Mouse (Mus musculus) granulocyte monocyte progenitor cell, adult 5-6 weeks (primary cell): Measurements from ENCODE around the gene Kcns1. TPM values are rescaled to one million over a fixed set of nuclear protein-coding genes. Genes with fewer than 3 reads are reported as not detected.
"Not testable (repeated sequence)": the region's sequence is repeated elsewhere in the genome, so short reads cannot be mapped to it uniquely, and the experiment has no call there.

Experiments used
- ATAC-seq: replicated peaks from 2 replicates; pipeline ENCODE4 v1.8.0; 2016; ENCODE audit warnings: mild to moderate bottlenecking, moderate TSS enrichment, inconsistent platforms; ENCODE audit not compliant: poor library complexity, severe bottlenecking
- total RNA-seq, 2 experiments: library from RNA; stranded (forward) in 1 of 2; stranded (reverse) in 1 of 2; fragments of 200-712, 200-1000 nt in 1 of 2; fragments of >200 nt in 1 of 2; fragmentation: Nextera tagmentation in 1 of 2; gene quantifications; 2 replicates each; pipeline ENCODE4 v1.2.3; 2014 to 2017

The Kcns1 gene
- total RNA-seq (2014; fragmentation: Nextera tagmentation): 0.41 TPM in 1 of 2 replicates, not detected in the other
- total RNA-seq (2017): 0.26 and 0.60 TPM in 2 replicates

DNA sequence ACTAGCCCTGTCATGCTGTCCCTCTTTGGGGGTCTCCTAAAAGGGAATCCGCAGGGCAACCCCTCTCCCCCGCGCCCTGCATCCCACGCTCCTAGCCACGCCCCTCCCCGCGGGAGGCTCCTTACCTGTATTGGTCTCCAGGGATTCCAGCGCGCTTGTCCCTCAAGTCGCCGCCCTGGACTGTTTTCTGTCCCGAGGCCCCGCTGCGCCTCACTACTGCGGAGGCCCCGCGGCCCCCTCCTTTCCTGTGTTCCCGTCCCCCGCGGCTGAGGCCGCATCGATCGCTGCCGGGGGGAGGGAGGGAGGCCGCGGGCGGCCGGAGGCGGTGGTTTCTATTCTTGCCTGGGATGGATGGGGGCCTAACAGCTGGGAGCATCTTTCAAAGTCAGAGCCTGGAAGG, at the start of gene Kcns1:
Gene Kcns1, minus strand, starts transcription at position 212 of the 400 bp plus-strand sequence.
- 0 out of 2 replicates have a peak, but pooled peaks have one; percentile 7 for ATAC-seq

DNA sequence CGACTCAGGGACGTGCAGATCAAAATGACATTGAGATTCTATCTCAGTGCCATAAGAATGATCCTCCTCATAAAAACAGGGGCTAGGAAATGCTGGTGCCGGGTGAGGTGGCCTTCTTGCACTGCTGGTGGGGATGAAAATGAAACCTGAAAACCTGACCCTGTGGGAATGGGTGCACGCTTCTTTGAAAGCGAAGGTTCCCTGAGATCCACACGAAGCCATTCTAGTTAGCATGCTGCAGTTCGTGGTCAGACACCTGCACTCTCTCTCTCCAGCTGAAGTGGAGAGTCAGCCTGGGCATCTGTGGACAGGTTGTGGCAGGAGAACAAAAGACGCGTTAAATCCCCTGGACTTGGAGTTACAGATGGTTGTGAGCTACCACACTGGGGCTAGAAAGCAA, 48.4 kb upstream of the Kcns1 start:
- ATAC-seq: no peak

DNA sequence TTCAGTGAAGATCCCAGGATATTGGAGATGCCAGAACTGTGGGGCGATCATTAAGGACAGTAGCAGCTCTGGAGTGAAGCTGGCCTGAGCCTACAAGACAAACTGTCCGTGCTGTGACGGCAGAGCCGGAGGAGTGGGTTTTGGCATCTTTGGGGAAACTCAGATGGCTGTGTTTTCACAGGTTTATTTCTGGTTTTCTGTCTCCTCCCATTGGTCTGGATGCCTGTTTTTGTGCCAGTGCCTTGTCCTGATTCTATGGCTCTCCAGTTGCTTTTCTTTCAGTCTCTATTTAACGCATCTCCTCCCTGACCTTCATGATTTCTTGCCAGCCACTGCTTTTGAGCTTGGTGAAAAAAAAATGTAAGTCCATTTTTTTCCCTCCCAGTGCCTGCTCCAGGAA, 41.8 kb upstream of the Kcns1 start:
- no peak for ATAC-seq

DNA sequence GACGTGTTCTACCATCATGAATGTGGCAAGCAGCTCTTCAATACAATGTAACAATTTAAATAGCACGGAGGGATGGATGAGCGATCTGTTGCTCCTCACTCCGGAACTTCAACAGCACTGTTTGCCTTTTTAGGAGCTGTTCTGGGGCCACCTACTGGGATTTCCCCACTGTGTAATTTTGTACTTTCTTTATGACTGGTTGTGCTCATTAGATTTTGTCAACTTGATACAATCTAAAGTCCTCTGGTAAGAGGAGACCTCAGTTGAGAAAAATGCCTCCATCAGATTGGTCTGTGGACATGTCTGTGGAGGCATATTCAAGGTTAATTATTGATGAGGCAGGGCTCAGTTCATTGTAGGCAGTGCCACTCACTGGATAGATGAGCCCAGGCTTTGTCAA, 40.0 kb upstream of the Kcns1 start:
- no peak for ATAC-seq

DNA sequence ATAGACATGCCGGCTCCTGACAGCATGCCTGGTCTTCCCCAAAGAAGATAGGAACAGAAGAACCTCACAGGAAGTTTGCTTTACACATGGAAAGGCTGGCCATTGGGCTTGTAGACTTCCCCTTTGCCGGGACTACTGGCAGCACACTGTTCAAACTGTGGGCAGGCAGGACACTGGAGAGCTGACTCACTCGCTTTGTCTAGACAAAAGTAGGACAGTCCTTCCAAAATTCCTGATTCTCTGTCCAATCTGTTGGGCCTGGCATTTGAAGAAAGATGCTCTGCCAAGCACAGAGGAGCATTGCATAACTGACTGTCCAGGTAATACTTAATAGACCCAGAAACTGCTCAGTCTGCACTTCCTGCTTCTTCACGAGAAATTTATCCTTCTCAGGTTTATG, 35.8 kb upstream of the Kcns1 start:
- ATAC-seq: no peak

DNA sequence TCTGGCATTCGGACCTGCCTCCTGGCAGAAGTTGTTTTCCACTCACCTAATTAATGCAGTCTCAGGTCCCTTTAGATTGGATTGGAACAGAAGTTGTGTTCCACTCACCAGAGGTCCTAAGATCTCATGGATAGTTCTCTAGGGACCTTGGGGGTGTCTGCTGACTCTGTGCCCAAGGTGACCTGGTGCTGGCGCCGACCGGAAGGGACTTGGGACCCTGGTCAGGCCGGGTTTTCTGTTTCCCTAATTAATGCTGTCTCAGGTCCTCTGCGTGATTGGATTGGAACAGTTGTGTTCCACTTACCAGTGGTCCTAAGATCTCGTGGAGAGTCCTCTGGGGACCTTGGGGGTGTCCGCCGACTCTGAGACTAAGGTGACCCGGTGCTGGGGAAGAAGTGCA, 35.1 kb upstream of the Kcns1 start:
- ATAC-seq: not testable (repeated sequence)

DNA sequence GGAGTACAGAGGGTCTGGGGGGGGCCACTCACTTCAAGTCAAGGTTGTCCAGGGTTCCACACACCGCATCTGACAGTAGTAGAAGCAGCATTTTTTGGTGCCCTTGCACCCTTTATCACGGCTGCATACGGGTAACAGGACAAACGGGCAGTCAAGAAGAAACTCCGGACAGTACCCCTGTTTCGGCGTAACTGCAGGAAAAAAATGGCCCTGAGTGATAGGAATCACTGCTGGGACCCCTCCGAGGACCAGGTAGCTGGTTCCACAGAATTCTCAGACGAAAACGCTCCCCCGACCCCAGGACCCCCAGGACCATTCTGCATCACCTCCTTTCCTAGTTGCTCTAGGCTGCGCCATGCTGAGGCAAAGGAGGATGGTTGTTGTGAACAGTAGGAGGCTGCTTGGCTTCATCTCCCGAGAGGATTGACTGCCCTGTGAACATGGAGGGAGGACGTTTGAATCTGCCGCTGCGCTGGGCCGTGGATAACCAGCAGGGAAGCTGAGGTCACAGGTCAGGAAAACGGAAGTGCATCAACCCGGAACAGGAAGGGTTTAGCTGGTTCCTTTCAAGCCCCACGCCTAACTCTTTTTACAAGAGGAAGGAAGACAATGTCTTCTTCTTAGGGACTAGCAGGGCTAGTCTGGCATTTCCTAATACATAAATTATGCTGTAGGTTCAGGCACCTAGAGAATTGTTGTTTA, 28.9 kb upstream of the Kcns1 start, which contains the start of gene Wfdc15a:
Gene Wfdc15a, minus strand, starts transcription at position 505 of the 702 bp plus-strand sequence.
- ATAC-seq: no peak

DNA sequence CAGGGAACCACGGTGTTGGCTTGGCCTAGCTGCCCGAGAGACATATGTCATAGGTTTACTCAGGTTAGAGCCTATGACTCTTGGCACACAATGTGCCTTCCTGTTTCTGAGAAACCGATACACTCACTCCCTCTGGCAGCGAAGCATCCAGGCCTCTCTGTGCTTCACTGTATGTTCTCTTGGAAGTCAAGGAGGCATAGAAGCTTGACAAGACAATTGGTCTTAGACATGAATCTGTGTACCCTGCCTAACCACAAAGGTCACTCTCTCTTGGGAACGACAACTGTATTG, 25.7 kb upstream of the Kcns1 start:
- no peak for ATAC-seq

DNA sequence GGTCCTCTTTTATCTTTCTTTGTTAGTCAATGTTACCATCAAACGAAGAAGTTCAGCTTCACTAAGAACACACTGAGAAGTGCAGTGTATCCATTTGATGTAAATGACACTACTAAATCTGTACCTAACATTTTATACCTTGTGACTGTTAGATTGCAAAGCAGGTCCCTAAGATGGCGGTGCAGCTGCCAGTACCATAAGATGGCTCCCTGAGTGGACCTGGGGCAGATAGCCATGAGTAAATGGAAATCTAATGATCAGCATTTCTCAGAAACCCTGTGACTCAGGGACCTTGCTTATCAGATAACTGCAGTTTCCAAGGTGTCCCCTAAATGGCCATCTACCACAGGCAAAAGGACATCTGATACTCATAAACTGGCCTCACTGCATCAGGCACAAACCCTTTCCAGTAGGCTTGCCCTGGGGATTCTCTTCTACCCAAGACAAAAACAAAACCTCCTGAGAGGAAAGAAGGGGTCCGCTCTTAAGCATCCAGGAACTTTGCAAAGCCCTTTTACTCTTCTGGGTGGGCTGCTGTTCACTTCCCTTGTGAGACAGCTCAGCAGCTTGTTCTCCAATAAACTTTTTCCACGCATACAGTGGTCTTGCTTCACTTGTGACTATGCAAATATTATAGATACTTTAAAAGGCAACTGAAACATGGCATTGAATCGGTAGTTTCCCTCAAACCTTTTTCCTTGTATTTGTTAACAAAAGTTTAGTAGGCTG, 25.2 kb upstream of the Kcns1 start:
- ATAC-seq: no peak

DNA sequence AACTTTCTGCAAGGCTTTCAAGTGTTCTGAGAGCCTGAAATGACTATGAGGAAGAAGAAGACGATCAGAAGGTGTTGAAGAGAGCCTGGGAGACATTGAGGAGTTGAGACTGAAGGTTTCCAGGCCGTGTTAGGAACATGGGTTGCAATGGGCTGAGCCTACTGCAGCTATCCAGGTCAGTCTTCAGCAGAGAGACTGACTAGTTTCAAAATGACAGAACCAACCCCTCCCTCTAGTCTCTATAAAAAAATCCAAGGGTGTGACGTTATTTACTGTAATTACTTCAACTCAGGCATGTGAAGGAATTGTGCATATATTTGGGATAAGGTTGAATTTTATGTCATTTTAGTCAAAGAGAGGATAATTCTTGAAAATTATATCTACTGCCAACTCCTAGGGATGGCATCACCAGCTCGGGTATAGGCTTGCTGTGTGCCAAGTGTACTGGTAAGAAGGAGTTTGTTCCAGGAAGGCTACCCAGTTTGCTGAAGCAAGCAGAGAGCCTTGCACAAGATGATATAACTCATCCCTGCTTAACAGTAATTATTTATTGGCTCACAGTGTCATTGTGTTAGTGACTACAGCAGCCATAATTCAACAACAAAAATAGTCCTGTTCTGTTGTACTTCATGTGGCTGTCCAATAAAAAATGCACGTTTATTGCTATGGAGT, 24.2 kb upstream of the Kcns1 start:
- ATAC-seq: no peak

DNA sequence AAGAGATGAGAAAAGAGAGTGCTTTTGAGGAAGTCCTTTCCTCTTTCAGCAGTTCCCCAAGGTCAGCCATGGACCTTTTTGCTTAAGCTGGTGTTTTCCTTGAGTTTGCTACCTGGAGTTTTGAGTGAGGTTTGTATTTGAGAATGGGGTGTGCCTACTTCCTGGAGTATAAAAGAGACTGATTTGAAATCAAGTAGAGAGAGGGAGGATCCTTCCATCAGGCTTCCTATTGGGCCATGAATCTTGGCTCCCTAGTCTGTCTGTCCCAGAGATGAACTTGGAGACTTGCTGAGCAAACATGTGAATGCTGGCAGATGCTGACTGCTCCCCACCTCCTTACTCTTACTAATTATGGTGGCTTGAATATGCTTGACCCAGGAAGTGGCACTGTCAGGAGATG, 21.4 kb upstream of the Kcns1 start:
- ATAC-seq: no peak

DNA sequence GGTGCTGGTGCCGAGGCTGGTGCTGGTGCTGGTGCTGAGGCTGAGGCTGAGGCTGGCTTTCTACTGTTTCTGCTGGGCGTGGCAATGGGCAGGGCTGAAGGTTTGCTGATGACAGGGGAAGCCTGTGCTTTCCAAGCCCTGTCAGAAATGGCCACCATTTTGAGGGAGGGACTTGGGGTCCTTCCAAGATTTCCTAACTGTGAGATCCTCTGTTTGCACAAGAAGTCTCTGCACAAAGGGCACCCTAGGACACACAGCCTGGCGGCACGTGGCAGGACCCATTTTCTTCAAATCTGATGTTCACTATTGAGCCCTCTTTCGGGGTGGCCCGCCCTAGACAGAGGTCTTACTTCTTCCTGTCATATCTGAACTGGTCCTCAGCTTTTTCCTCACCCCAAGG, 19.7 kb upstream of the Kcns1 start, which contains the start of gene Wfdc12:
Gene Wfdc12, minus strand, starts transcription at position 33 of the 400 bp plus-strand sequence.
- no peak for ATAC-seq

DNA sequence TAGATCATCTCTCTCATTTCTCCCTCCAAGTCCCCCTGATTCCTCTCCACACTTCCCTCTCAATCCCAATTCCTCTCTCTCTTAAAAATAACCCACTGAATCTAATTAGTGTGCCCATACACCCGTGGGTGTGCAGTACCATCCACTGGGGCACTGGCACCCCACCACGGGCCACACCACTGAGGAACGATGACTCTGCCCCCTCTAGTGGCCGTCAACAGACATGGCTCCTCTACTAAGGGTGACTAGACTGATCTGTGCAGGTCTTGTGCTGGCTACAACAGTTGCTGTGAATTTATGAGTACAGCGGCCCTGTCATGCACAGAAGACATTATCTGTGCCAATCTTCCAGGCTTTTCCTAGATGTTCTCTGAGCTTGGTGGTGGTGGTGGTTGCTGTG, 17.8 kb upstream of the Kcns1 start:
- ATAC-seq: peak; percentile 92

DNA sequence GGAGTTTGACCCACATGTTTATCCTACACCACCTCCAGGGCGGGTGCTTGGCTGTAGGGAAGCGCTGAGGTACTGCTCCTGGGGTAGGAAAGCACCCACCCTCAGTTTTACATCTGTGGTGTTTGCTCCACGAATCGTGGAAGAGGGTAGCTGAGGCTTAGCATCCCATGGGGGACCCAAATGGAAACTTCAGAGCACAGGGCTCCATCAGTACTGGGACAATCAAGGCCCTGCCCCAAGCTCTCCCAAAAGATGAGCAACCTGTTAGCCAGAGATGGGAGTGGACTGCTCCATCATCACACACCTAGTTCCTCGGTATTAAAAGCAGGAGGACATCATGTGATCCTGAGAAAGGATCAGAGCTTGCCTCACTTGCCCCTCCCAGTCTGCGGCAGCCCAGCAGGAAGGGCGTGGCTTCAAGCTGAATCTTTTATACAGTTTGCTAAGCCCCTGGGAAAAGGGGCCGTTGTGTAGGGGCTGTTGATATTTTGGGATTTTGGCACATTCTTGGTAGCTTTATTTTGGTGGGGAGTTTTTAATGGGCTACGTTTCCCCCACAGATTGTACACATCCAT, 13.3 kb upstream of the Kcns1 start:
- no peak for ATAC-seq

DNA sequence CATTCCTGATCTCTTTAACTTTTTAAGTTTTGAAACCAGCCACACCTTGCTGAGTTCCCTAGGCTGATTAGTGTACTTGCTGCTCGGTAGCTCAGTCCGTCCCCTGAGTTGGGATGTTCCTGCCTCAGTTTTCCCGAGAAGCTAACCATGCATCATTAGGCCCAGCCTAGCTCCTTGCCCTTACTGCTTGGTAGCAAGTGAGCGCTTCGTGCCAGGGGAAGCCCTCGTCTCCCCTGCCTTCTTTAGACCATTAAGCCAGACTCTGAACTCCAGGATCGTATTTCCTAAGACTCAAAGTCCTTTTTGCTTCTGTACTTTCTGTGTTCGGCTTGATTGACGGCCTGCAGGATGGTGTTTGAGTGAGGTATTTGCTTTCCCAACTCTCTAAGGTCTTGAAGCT, 12.4 kb upstream of the Kcns1 start:
- no peak for ATAC-seq

DNA sequence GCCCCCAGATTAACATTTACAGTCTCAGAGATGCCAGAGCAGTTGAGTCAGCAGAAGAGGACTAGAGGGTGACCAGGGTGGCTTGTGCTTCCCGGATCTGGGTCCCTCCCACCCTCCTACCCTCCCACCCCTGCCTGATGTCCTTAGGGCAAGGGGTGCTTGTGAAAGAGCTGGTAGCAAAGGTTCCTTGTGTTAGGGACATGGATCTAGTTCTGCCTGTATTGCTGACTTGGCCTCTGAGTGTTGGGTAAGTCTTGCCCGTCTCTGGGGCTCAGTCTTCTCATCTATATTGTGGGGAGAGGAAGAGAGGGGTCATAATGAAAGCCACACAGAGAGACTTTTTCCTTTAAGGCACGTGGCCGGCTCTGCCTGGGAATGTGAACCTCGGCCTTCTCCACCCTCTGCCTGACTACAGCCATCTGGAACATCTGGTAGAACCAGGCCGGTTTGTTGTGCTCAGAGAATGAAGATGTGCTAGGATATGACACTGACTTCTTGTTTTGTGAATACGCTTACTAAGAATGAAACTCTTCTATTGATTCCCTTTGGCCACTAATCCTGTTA, 11.9 kb upstream of the Kcns1 start, which contains the start of gene Wfdc5:
Gene Wfdc5, minus strand, starts transcription at position 51 of the 564 bp plus-strand sequence.
- ATAC-seq: no peak

DNA sequence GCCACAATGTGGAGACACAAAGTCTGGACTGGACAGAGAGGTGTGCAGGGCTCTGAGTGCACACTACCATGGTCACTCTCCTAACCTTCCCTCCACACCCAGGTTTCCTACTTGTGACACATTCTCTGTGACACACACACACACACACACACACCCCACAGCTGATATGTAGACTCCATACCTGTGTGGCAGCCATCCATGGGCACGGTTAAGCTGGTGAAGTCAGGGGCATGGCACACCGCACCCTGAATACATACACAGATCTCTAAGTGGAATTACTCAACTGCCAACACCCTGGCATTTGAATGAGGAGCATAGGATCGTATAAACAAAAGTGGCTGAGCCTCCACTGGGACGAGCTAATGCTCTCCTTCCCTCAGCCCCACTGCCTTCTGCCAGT, 9.9 kb upstream of the Kcns1 start:
- ATAC-seq: no peak

DNA sequence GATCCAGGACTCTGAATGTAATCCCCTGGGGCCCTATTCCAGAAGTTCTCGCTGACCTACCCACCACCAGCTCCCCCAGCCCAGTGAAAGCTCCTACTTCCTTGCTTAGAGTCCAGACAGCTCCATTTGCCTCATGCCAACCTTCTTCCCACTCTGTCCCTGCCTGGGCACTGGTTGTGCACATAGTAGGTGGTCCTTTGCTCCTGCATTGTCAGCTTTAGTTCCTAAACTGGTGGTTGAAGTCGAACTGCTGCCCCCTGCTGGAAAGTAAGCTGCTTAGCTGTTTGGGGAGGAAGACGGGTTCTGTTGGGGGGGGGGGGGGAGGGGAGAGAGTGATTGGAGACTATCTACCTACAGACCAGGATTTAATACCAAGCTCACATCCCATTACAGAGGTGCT, 9.2 kb upstream of the Kcns1 start:
- no peak for ATAC-seq

DNA sequence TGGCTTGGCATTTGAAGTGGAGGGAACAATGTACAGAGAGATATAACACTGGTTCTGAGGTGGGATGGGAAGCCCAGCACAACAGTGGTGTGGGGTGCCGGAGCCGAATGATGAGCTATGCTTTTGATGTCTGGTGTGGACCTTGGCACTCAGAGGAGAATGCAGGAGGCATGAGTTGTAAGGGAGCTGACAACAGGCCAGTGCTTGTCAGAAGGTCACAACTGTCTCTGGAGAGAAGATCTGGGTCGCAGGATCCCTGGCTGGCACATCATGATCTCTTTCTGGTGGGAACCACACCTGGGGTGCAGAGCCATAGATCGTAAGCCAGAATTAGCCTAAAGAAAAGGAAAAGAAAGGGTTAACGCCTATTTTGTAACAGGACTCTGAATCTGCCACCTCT, 6.9 kb upstream of the Kcns1 start:
- ATAC-seq: no peak

DNA sequence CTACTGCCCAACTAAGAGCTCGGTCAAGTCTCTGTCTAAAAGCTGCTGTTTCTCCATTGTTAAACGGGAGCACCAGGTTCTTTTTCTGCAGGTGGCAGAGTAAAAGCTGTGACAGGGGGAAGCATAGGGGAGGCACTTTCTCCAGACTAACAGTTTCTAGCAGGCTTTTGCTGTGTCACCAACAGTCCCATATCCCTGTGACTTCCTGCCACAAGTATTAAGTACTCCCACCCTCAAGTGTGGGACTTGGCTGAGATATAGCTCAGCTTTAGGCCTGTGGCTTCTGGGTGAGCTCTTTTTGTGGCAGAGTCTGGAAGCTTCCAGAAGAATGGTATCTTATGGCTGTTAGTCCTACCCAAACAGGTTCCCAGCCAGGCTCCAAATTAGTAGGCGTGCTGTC, 4.9 kb upstream of the Kcns1 start:
- ATAC-seq: no peak
